Mouse (Mus musculus): ENCODE results near the gene Slit3. TPM values are rescaled to one million over a fixed set of nuclear protein-coding genes. Genes with fewer than 3 reads are reported as not detected.

Gene Slit3
- polyA plus RNA-seq, 1 experiment: 11.3 TPM

- peak in 1 of 2 experiments; percentile 64 for DNase-seq (ENCODE audit: extremely low spot score in 1 of 2, low spot score in 1 of 2)
Measured at GRCm38 (mm10) chr11:35262289-35262941, 141.4 kb downstream of the Slit3 start.

GRCm38 (mm10) chr11:35264749-35265148 lies 143.7 kb downstream of the Slit3 start:
- no peak for DNase-seq (ENCODE audit: extremely low spot score in 1 of 2, low spot score in 1 of 2)

- no peak for DNase-seq (ENCODE audit: extremely low spot score in 1 of 2, low spot score in 1 of 2)
Measured at GRCm38 (mm10) chr11:35270396-35270795, 149.4 kb downstream of the Slit3 start.

- DNase-seq (ENCODE audit: extremely low spot score in 1 of 2, low spot score in 1 of 2): no peak
Measured at GRCm38 (mm10) chr11:35273416-35273815, 152.4 kb downstream of the Slit3 start.

GRCm38 (mm10) chr11:35274036-35274435 lies 153.0 kb downstream of the Slit3 start:
- DNase-seq (ENCODE audit: extremely low spot score in 1 of 2, low spot score in 1 of 2): no peak

GRCm38 (mm10) chr11:35275300-35275699 lies 154.3 kb downstream of the Slit3 start:
- no peak for DNase-seq (ENCODE audit: extremely low spot score in 1 of 2, low spot score in 1 of 2)

- no peak for DNase-seq (ENCODE audit: extremely low spot score in 1 of 2, low spot score in 1 of 2)
Measured at GRCm38 (mm10) chr11:35276001-35276400, 155.0 kb downstream of the Slit3 start.

GRCm38 (mm10) chr11:35278128-35278769 lies 157.2 kb downstream of the Slit3 start:
- no peak for DNase-seq (ENCODE audit: extremely low spot score in 1 of 2, low spot score in 1 of 2)

GRCm38 (mm10) chr11:35280826-35281225 lies 159.8 kb downstream of the Slit3 start:
- no peak for DNase-seq (ENCODE audit: extremely low spot score in 1 of 2, low spot score in 1 of 2)

- DNase-seq (ENCODE audit: extremely low spot score in 1 of 2, low spot score in 1 of 2): no peak
Measured at GRCm38 (mm10) chr11:35282001-35282632, 161.1 kb downstream of the Slit3 start.

- peak in 1 of 2 experiments; percentile 71 for DNase-seq (ENCODE audit: extremely low spot score in 1 of 2, low spot score in 1 of 2)
Measured at GRCm38 (mm10) chr11:35282825-35283571, 162.0 kb downstream of the Slit3 start.

GRCm38 (mm10) chr11:35283767-35284166 lies 162.7 kb downstream of the Slit3 start:
- no peak for DNase-seq (ENCODE audit: extremely low spot score in 1 of 2, low spot score in 1 of 2)

GRCm38 (mm10) chr11:35286578-35287390 lies 165.8 kb downstream of the Slit3 start:
- DNase-seq (ENCODE audit: extremely low spot score in 1 of 2, low spot score in 1 of 2): no peak

GRCm38 (mm10) chr11:35288056-35288455 lies 167.0 kb downstream of the Slit3 start:
- no peak for DNase-seq (ENCODE audit: extremely low spot score in 1 of 2, low spot score in 1 of 2)

- no peak for DNase-seq (ENCODE audit: extremely low spot score in 1 of 2, low spot score in 1 of 2)
Measured at GRCm38 (mm10) chr11:35288761-35289278, 167.8 kb downstream of the Slit3 start.

- DNase-seq (ENCODE audit: extremely low spot score in 1 of 2, low spot score in 1 of 2): no peak
Measured at GRCm38 (mm10) chr11:35292228-35292747, 171.3 kb downstream of the Slit3 start.

GRCm38 (mm10) chr11:35293197-35293596 lies 172.2 kb downstream of the Slit3 start:
- DNase-seq (ENCODE audit: extremely low spot score in 1 of 2, low spot score in 1 of 2): no peak

- no peak for DNase-seq (ENCODE audit: extremely low spot score in 1 of 2, low spot score in 1 of 2)
Measured at GRCm38 (mm10) chr11:35294670-35295069, 173.6 kb downstream of the Slit3 start.

GRCm38 (mm10) chr11:35295162-35295799 lies 174.3 kb downstream of the Slit3 start:
- no peak for DNase-seq (ENCODE audit: extremely low spot score in 1 of 2, low spot score in 1 of 2)

Data from frontal cortex, adult 2 months (tissue).